Mouse (Mus musculus): ENCODE results near the gene Hacd3.

- TF ChIP-seq CTCF (IDR thresholded peaks at IDR 0.05; ENCODE audit: low read depth) = no peak
- no peak for TF ChIP-seq EP300 (IDR thresholded peaks at IDR 0.05; ENCODE audit: low read depth)
These were observed 5.7 kb upstream of the Hacd3 start for GRCm38 (mm10) chr9:65027241-65027640.
